Mouse (Mus musculus) hindbrain, embryonic 11.5 days (tissue): ENCODE measurements around the gene Saa3. TPM values are rescaled to one million over a fixed set of nuclear protein-coding genes. Genes with fewer than 3 reads are reported as not detected.

Experiments used
- polyA plus RNA-seq: library from polyadenylated mRNA; unstranded; fragments of >200 nt; fragmentation: Nextera tagmentation; extraction: Ambion mirVana; gene quantifications from 2 replicates; pipeline ENCODE4 v1.2.1, GENCODE M21; 2014

Saa3 gene
- polyA plus RNA-seq, 1 experiment from 2014 or later = 0.20 TPM

Other genes starting within 250 kb of the Saa3 start
- gene Sergef, start 75.9 kb downstream of the Saa3 start, polyA plus RNA-seq = 14.4 and 16.0 TPM in 2 replicates
- 0.61 TPM in 1 of 2 replicates, not detected in the other for gene Tph1, start 43.2 kb downstream of the Saa3 start, polyA plus RNA-seq
- gene Saal1, start 5.0 kb downstream of the Saa3 start, polyA plus RNA-seq = 41.4 and 44.9 TPM in 2 replicates
- gene Saa4, start 16.9 kb upstream of the Saa3 start, polyA plus RNA-seq = not detected in 2 replicates
- not detected in 2 replicates for gene Saa1, start 27.3 kb upstream of the Saa3 start, polyA plus RNA-seq
- gene Saa2, start 36.1 kb upstream of the Saa3 start, polyA plus RNA-seq = 0.31 and 0.43 TPM in 2 replicates
- 17.4 and 26.1 TPM in 2 replicates for gene Hps5, start 80.4 kb upstream of the Saa3 start, polyA plus RNA-seq
- 53.5 and 58.0 TPM in 2 replicates for gene Gtf2h1, start 80.4 kb upstream of the Saa3 start, polyA plus RNA-seq
- gene Ldha, start 125.8 kb upstream of the Saa3 start, polyA plus RNA-seq = 1,356 and 1,601 TPM in 2 replicates
- gene Ldhc, start 145.5 kb upstream of the Saa3 start, polyA plus RNA-seq = not detected in 2 replicates
- 372 and 380 TPM in 2 replicates for gene Tsg101, start 204.3 kb upstream of the Saa3 start, polyA plus RNA-seq
- 11.3 and 13.1 TPM in 2 replicates for gene Uevld, start 242.8 kb upstream of the Saa3 start, polyA plus RNA-seq